Mouse (Mus musculus) thymus, adult 2 months (tissue): ENCODE results near the gene Otog. TPM values are rescaled to one million over a fixed set of nuclear protein-coding genes. Genes with fewer than 3 reads are reported as not detected.

Source experiments
- DNase-seq: peaks from one replicate; pipeline ENCODE4 v3.0.0; 2021
- H3K27ac ChIP-seq: fragments of 200-500 bp; 2 replicates; pipeline ENCODE4 v1.5.1; 2012; ENCODE audit warnings: low read length, control low read depth; ENCODE audit not compliant: control insufficient read depth, insufficient read depth
- H3K27me3 ChIP-seq: fragments of 200-500 bp; 2 replicates; pipeline ENCODE4 v1.6.1; 2012; ENCODE audit warnings: mild to moderate bottlenecking, low read length, moderate library complexity, mixed read lengths; ENCODE audit not compliant: control insufficient read depth, insufficient read depth
- H3K36me3 ChIP-seq: fragments of 200-500 bp; 2 replicates; pipeline ENCODE4 v1.6.1; 2012; ENCODE audit warnings: mild to moderate bottlenecking, low read length, moderate library complexity; ENCODE audit not compliant: control insufficient read depth, insufficient read depth
- H3K4me1 ChIP-seq: fragments of 200-500 bp; replicated peaks from 2 replicates; pipeline ENCODE4 v1.6.1; 2012; ENCODE audit warnings: low read length; ENCODE audit not compliant: control insufficient read depth, insufficient read depth
- H3K4me3 ChIP-seq: fragments of 200-500 bp; 2 replicates; pipeline ENCODE4 v1.5.1; 2012; ENCODE audit warnings: mild to moderate bottlenecking, low read length, control low read depth, moderate library complexity; ENCODE audit not compliant: control insufficient read depth, insufficient read depth
- CTCF ChIP-seq: fragments of 200-500 bp; IDR thresholded peaks from 2 replicates; pipeline ENCODE4 v1.5.1; 2012; ENCODE audit warnings: mild to moderate bottlenecking, control low read depth, low read length, moderate library complexity, borderline replicate concordance; ENCODE audit not compliant: control insufficient read depth, poor library complexity, insufficient read depth; ENCODE audit errors: extremely low read depth
- POLR2A ChIP-seq: fragments of 200-500 bp; IDR thresholded peaks from 2 replicates; pipeline ENCODE4 v1.6.1; 2012; ENCODE audit warnings: mild to moderate bottlenecking, low read length, control low read depth, moderate library complexity; ENCODE audit not compliant: control insufficient read depth, poor library complexity, insufficient read depth; ENCODE audit errors: extremely low read depth
- WGBS: fragments of 180-500 bp; shearing (Covaris S2); methylation state at CpG from one replicate; pipeline ENCODE4 v1.1.7; 2018; 5-methylcytosine and 5-hydroxymethylcytosine counted together
- polyA plus RNA-seq: library from polyadenylated mRNA; depleted of rRNA; stranded (reverse); fragments of >200 nt; gene quantifications from 2 replicates; pipeline ENCODE4 v1.2.3, GENCODE M21; 2012

The Otog gene
- polyA plus RNA-seq, 1 experiment, result 0.43 TPM

- no peak for DNase-seq
- Histone ChIP-seq H3K36me3 (no peaks in the 10 kb centered on the region), H3K27me3 (no peaks in the 10 kb centered on the region), H3K27ac (no peak overlapping the region), H3K4me1 (no peaks in the 10 kb centered on the region), H3K4me3 (no peak overlapping the region)
- TF ChIP-seq POLR2A (no peak), CTCF (no peak)
- 83% methylated on average over 6 of the region's 6 CpGs for WGBS
Observed at GRCm38 (mm10) chr7:46210276-46210675, 30.5 kb upstream of the Otog start.

- Histone ChIP-seq H3K4me3 (no peak overlapping the region), H3K4me1 (no peaks in the 10 kb centered on the region), H3K27ac (no peak overlapping the region), H3K36me3 (no peaks in the 10 kb centered on the region), H3K27me3 (no peaks in the 10 kb centered on the region)
- 67% methylated on average over 2 of the region's 2 CpGs for WGBS
- DNase-seq, result no peak
- TF ChIP-seq CTCF (no peak), POLR2A (no peak)
Observed at GRCm38 (mm10) chr7:46216481-46216880, 24.3 kb upstream of the Otog start.

GRCm38 (mm10) chr7:46218415-46218814 is 22.4 kb upstream of the Otog start:
- no peak overlapping the region for H3K27ac ChIP-seq
- 17% methylated on average over 11 of the region's 11 CpGs for WGBS
- peak; percentile 15 for DNase-seq
- TF ChIP-seq POLR2A (no peak), CTCF (no peak)
- no peaks in the 10 kb centered on the region for H3K36me3 ChIP-seq
- H3K27me3 ChIP-seq, result no peaks in the 10 kb centered on the region
- no peak overlapping the region for H3K4me3 ChIP-seq
- H3K4me1 ChIP-seq, result no peaks in the 10 kb centered on the region

- WGBS, result 70% methylated on average over 8 of the region's 8 CpGs
Observed at GRCm38 (mm10) chr7:46220591-46221129, 20.1 kb upstream of the Otog start.

GRCm38 (mm10) chr7:46226253-46226652 is 14.5 kb upstream of the Otog start:
- no peaks in the 10 kb centered on the region for H3K27me3 ChIP-seq
- no peaks in the 10 kb centered on the region for H3K36me3 ChIP-seq
- no peak overlapping the region for H3K27ac ChIP-seq
- H3K4me3 ChIP-seq, result no peak overlapping the region
- WGBS, result 24% methylated on average over 7 of the region's 7 CpGs
- TF ChIP-seq CTCF (peak; percentile 70; the same call in 1 of the 2 replicates), POLR2A (no peak)
- no peaks in the 10 kb centered on the region for H3K4me1 ChIP-seq
- DNase-seq, result peak; percentile 43

More at GRCm38 (mm10) chr7:46220591-46221129, 20.1 kb upstream of the Otog start:
- Histone ChIP-seq H3K27me3 (no peaks in the 10 kb centered on the region), H3K36me3 (no peaks in the 10 kb centered on the region), H3K27ac (no peak overlapping the region), H3K4me3 (no peak overlapping the region), H3K4me1 (no peaks in the 10 kb centered on the region)
- no peak for DNase-seq
- TF ChIP-seq POLR2A (no peak), CTCF (no peak)

- H3K27ac ChIP-seq, result no peak overlapping the region
- 87% methylated on average over 4 of the region's 4 CpGs for WGBS
- no peak for TF ChIP-seq CTCF
- TF ChIP-seq POLR2A, result no peak
- no peaks in the 10 kb centered on the region for H3K27me3 ChIP-seq
- DNase-seq, result no peak
- no peaks in the 10 kb centered on the region for H3K36me3 ChIP-seq
- no peak overlapping the region for H3K4me3 ChIP-seq
- H3K4me1 ChIP-seq, result no peaks in the 10 kb centered on the region
Observed at GRCm38 (mm10) chr7:46226936-46227335, 13.9 kb upstream of the Otog start.

- Histone ChIP-seq H3K27me3 (no peaks in the 10 kb centered on the region), H3K36me3 (no peaks in the 10 kb centered on the region), H3K27ac (no peak overlapping the region), H3K4me1 (no peaks in the 10 kb centered on the region), H3K4me3 (no peak overlapping the region)
- DNase-seq, result no peak
- 72% methylated on average over 18 of the region's 18 CpGs for WGBS
- TF ChIP-seq POLR2A (no peak), CTCF (no peak)
Observed at GRCm38 (mm10) chr7:46235948-46236347, 4.8 kb upstream of the Otog start.

GRCm38 (mm10) chr7:46236363-46236762 is 4.4 kb upstream of the Otog start:
- no peaks in the 10 kb centered on the region for H3K36me3 ChIP-seq
- no peak overlapping the region for H3K4me3 ChIP-seq
- no peaks in the 10 kb centered on the region for H3K27me3 ChIP-seq
- H3K4me1 ChIP-seq, result no peaks in the 10 kb centered on the region
- no peak for DNase-seq
- TF ChIP-seq POLR2A (no peak), CTCF (no peak)
- 91% methylated on average over 15 of the region's 15 CpGs for WGBS
- no peak overlapping the region for H3K27ac ChIP-seq
